ENCODE assay signal across 9 mouse cellular contexts in the genomic region with DNA sequence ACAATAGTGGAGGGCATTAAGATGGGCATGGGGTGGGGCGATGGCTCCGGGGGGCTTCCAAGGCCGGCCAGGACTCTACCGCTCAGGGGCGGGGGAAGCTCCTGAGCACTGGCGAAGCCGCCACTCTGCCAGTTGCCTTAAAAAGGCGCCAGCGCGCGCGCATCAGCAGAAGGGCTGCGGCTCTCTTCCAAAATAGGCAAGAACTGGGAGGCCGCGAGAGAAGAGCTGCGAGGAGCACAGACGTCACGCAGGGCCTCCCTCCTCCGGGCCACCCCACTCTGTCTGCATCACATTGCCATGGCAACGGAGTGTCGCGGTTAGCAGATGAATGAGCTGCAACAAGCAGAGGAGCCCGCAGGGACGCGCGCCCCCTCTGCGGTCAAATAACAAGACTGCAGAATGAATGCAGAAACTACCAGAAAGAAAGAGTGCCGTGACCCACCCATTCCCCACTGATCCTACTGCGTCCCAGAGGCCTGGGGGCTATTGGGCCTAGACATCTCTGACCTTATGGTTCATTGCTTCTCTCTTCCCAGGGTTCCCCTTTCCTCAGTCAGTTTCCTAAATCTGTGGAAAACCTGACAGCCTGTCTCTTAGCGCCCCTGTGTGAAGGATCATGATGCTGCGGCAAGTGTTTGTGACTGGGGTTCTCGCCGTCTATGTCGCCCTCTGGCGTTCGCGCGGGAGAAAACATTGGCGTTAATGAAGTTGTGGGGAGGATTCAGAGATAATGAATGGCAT. TPM values are rescaled to one million over a fixed set of nuclear protein-coding genes. Genes with fewer than 3 reads are reported as not detected.
DNase-seq lines count a peak whose midpoint lies in the region; ATAC-seq lines count a peak whose summit lies in the region.
"Had no signal": no experiment of that assay in that cellular context is flagged by ENCODE, and none has a peak within 500 bp of the region (broad histone marks: within the 10 kb centered on the region; RNA-seq: fewer than 3 reads in every experiment).

No protein-coding gene starts in this region.

- peak; percentile 95 for ATAC-seq in CD4-positive, CD25-positive, alpha-beta regulatory T cell, adult 4 months
- peak; percentile 91 for ATAC-seq in heart, embryonic 16.5 days (replicated peaks; ENCODE audit: extremely low read depth, insufficient read depth, low FRiP score)
- ATAC-seq in liver, embryonic 13.5 days (ENCODE audit: low read depth) = no peak; the same call in 1 of the 2 replicates
- peak; percentile 96 for ATAC-seq in neural tube, embryonic 12.5 days (ENCODE audit: low FRiP score, low read depth)
- peak; percentile 95 for ATAC-seq in stomach, embryonic 16.5 days (ENCODE audit: insufficient read depth, low FRiP score)

- peak overlapping the region; percentile 73 for H3K27ac ChIP-seq in forebrain, embryonic 10.5 days
- no peak overlapping the region for H3K27ac ChIP-seq in heart, embryonic 16.5 days (ENCODE audit: low read length)
- H3K27ac ChIP-seq in liver, embryonic 13.5 days = no peak overlapping the region
- H3K27ac ChIP-seq in neural tube, embryonic 12.5 days = peak overlapping the region; percentile 74
- H3K27ac ChIP-seq in stomach, embryonic 16.5 days (ENCODE audit: low read length) = 0 out of 2 replicates have a peak overlapping the region, but pooled peaks have one; percentile 44

- peak; percentile 96 for DNase-seq in brain, embryonic 18.5 days (ENCODE audit: low read depth, low spot score)
- DNase-seq in forebrain, embryonic 10.5 days (ENCODE audit: extremely low spot score, low spot score) = peak; percentile 88
- DNase-seq in kidney, postnatal 25 days = peak; percentile 69 to 72
- peak; percentile 45 for DNase-seq in liver, embryonic 13.5 days

- H3K4me1 ChIP-seq in forebrain, embryonic 10.5 days = peaks cover 16% of the 10 kb centered on the region
- peaks cover 5% of the 10 kb centered on the region; the same call in 1 of the 2 replicates for H3K4me1 ChIP-seq in heart, embryonic 16.5 days (ENCODE audit: control insufficient read depth, insufficient read depth, low read length)
- H3K4me1 ChIP-seq in liver, embryonic 13.5 days (replicated peaks) = peaks cover 7% of the 10 kb centered on the region; the same call in 1 of the 2 replicates
- H3K4me1 ChIP-seq in neural tube, embryonic 12.5 days = peaks cover 8% of the 10 kb centered on the region
- H3K4me1 ChIP-seq in stomach, embryonic 16.5 days (ENCODE audit: control insufficient read depth, insufficient read depth, low read length) = no peaks in the 10 kb centered on the region

- WGBS in forebrain, embryonic 10.5 days = under 1% methylated on average over 39 of the region's 39 CpGs
- WGBS in heart, embryonic 16.5 days = 1% methylated on average over 39 of the region's 39 CpGs
- 4% methylated on average over 39 of the region's 39 CpGs for WGBS in liver, embryonic 13.5 days (ENCODE audit: insufficient replicate concordance)
- whole genome bisulfite sequencing in neural tube, embryonic 12.5 days = under 1% methylated on average over 39 of the region's 39 CpGs
- 1% methylated on average over 39 of the region's 39 CpGs for WGBS in stomach, embryonic 16.5 days

- H3K9ac ChIP-seq in heart, embryonic 16.5 days (ENCODE audit: low read length) = peak overlapping the region; percentile 38; the same call in 1 of the 2 replicates
- no peak overlapping the region for H3K9ac ChIP-seq in liver, embryonic 13.5 days
- peak overlapping the region; percentile 58; the same call in 1 of the 2 replicates for H3K9ac ChIP-seq in neural tube, embryonic 12.5 days
- H3K9ac ChIP-seq in stomach, embryonic 16.5 days (ENCODE audit: low read length) = no peak overlapping the region

- H3K4me3 ChIP-seq in forebrain, embryonic 10.5 days = peak overlapping the region; percentile 54
- H3K4me3 ChIP-seq in heart, embryonic 16.5 days (ENCODE audit: low read length) = peak overlapping the region; percentile 43
- H3K4me3 ChIP-seq in liver, embryonic 13.5 days (replicated peaks) = no peak overlapping the region
- peak overlapping the region; percentile 32 for H3K4me3 ChIP-seq in neural tube, embryonic 12.5 days
- H3K4me3 ChIP-seq in stomach, embryonic 16.5 days (replicated peaks; ENCODE audit: low read length) = peak overlapping the region; percentile 22
- H3K4me3 ChIP-seq: erythroblast, embryonic 14.5 days had no signal

- no peaks in the 10 kb centered on the region for H3K36me3 ChIP-seq in forebrain, embryonic 10.5 days (replicated peaks)
- no peaks in the 10 kb centered on the region for H3K36me3 ChIP-seq in heart, embryonic 16.5 days (ENCODE audit: control insufficient read depth, insufficient read depth)
- H3K36me3 ChIP-seq in liver, embryonic 13.5 days = no peaks in the 10 kb centered on the region
- no peaks in the 10 kb centered on the region for H3K36me3 ChIP-seq in neural tube, embryonic 12.5 days
- H3K36me3 ChIP-seq in stomach, embryonic 16.5 days (ENCODE audit: control insufficient read depth, insufficient read depth, low read length) = no peaks in the 10 kb centered on the region

- peaks cover 30% of the 10 kb centered on the region for H3K27me3 ChIP-seq in forebrain, embryonic 10.5 days (ENCODE audit: poor library complexity, severe bottlenecking)
- no peaks in the 10 kb centered on the region for H3K27me3 ChIP-seq in heart, embryonic 16.5 days (ENCODE audit: control insufficient read depth, insufficient read depth, low read length)
- H3K27me3 ChIP-seq in liver, embryonic 13.5 days = peaks cover 45% of the 10 kb centered on the region
- peaks cover 12% of the 10 kb centered on the region for H3K27me3 ChIP-seq in neural tube, embryonic 12.5 days (replicated peaks)
- H3K27me3 ChIP-seq in stomach, embryonic 16.5 days (ENCODE audit: control insufficient read depth, insufficient read depth, low read length) = no peaks in the 10 kb centered on the region

- peak overlapping the region; percentile 67 for H3K4me2 ChIP-seq in heart, embryonic 16.5 days (ENCODE audit: low read depth, low read length)
- H3K4me2 ChIP-seq in liver, embryonic 13.5 days = peak overlapping the region; percentile 33
- peak overlapping the region; percentile 77 for H3K4me2 ChIP-seq in neural tube, embryonic 12.5 days (replicated peaks)
- peak overlapping the region; percentile 50 for H3K4me2 ChIP-seq in stomach, embryonic 16.5 days (ENCODE audit: low read depth, low read length)

- peaks cover 6% of the 10 kb centered on the region for H3K9me3 ChIP-seq in forebrain, embryonic 10.5 days
- no peaks in the 10 kb centered on the region; the same call in 1 of the 2 replicates for H3K9me3 ChIP-seq in heart, embryonic 16.5 days (replicated peaks; ENCODE audit: control insufficient read depth, low read length)
- no peaks in the 10 kb centered on the region for H3K9me3 ChIP-seq in liver, embryonic 13.5 days (replicated peaks)
- no peaks in the 10 kb centered on the region for H3K9me3 ChIP-seq in neural tube, embryonic 12.5 days
- no peaks in the 10 kb centered on the region for H3K9me3 ChIP-seq in stomach, embryonic 16.5 days (replicated peaks; ENCODE audit: control insufficient read depth, low read length)

RNA-seq across cellular contexts. Expression of a gene that starts 11.7 kb away (rescaled TPM):
- polyA plus RNA-seq in CD4-positive, CD25-positive, alpha-beta regulatory T cell, adult 4 months (2017; shearing (Covaris generic)) = 1 to 10 TPM in 1 of 2 experiments, under 1 TPM in 1; 0.90 to 2.1 TPM
- not detected in 2 replicates for polyA plus RNA-seq in forebrain, embryonic 10.5 days (2016; fragmentation: Nextera tagmentation; extraction: Ambion mirVana)
- polyA plus RNA-seq in heart, embryonic 16.5 days (2015; fragmentation: Nextera tagmentation; extraction: Ambion mirVana) = 0.09 and 0.10 TPM in 2 replicates
- polyA plus RNA-seq in liver, embryonic 13.5 days (2015; fragmentation: Nextera tagmentation; extraction: Ambion mirVana) = not detected in 2 replicates
- polyA plus RNA-seq in neural tube, embryonic 12.5 days (2016; fragmentation: Nextera tagmentation; extraction: Ambion mirVana) = 0.06 and 0.08 TPM in 2 replicates
- 0.23 and 0.34 TPM in 2 replicates for polyA plus RNA-seq in stomach, embryonic 16.5 days (2015; fragmentation: Nextera tagmentation; extraction: Ambion mirVana)
- polyA plus RNA-seq: erythroblast, embryonic 14.5 days had no signal

RNA-seq across cellular contexts. Expression of a gene that starts 21.8 kb away (rescaled TPM):
- 1 to 10 TPM; 2.4 to 2.5 TPM for polyA plus RNA-seq in CD4-positive, CD25-positive, alpha-beta regulatory T cell, adult 4 months (2017; shearing (Covaris generic))
- polyA plus RNA-seq in forebrain, embryonic 10.5 days (2016; fragmentation: Nextera tagmentation; extraction: Ambion mirVana) = 9.3 and 10.1 TPM in 2 replicates
- polyA plus RNA-seq in heart, embryonic 16.5 days (2015; fragmentation: Nextera tagmentation; extraction: Ambion mirVana) = 12.6 and 13.8 TPM in 2 replicates
- polyA plus RNA-seq in liver, embryonic 13.5 days (2015; fragmentation: Nextera tagmentation; extraction: Ambion mirVana) = 1.7 and 2.3 TPM in 2 replicates
- polyA plus RNA-seq in neural tube, embryonic 12.5 days (2016; fragmentation: Nextera tagmentation; extraction: Ambion mirVana) = 6.1 and 6.2 TPM in 2 replicates
- 3.1 and 3.3 TPM in 2 replicates for polyA plus RNA-seq in stomach, embryonic 16.5 days (2015; fragmentation: Nextera tagmentation; extraction: Ambion mirVana)

RNA-seq across cellular contexts. Expression of a gene that starts 36.8 kb away (rescaled TPM):
- 10 to 100 TPM; 11.9 to 20.5 TPM for polyA plus RNA-seq in CD4-positive, CD25-positive, alpha-beta regulatory T cell, adult 4 months (2017; shearing (Covaris generic))
- 36.2 and 38.4 TPM in 2 replicates for polyA plus RNA-seq in forebrain, embryonic 10.5 days (2016; fragmentation: Nextera tagmentation; extraction: Ambion mirVana)
- polyA plus RNA-seq in heart, embryonic 16.5 days (2015; fragmentation: Nextera tagmentation; extraction: Ambion mirVana) = 43.4 and 43.5 TPM in 2 replicates
- polyA plus RNA-seq in liver, embryonic 13.5 days (2015; fragmentation: Nextera tagmentation; extraction: Ambion mirVana) = 9.3 and 10.9 TPM in 2 replicates
- 48.2 and 50.0 TPM in 2 replicates for polyA plus RNA-seq in neural tube, embryonic 12.5 days (2016; fragmentation: Nextera tagmentation; extraction: Ambion mirVana)
- polyA plus RNA-seq in stomach, embryonic 16.5 days (2015; fragmentation: Nextera tagmentation; extraction: Ambion mirVana) = 41.8 and 44.1 TPM in 2 replicates

RNA-seq across cellular contexts. Expression of a gene that starts 36.9 kb away (rescaled TPM):
- under 1 TPM; 0.35 to 0.80 TPM for polyA plus RNA-seq in CD4-positive, CD25-positive, alpha-beta regulatory T cell, adult 4 months (2017; shearing (Covaris generic))
- 2.8 and 3.6 TPM in 2 replicates for polyA plus RNA-seq in forebrain, embryonic 10.5 days (2016; fragmentation: Nextera tagmentation; extraction: Ambion mirVana)
- polyA plus RNA-seq in heart, embryonic 16.5 days (2015; fragmentation: Nextera tagmentation; extraction: Ambion mirVana) = 2.6 and 2.7 TPM in 2 replicates
- polyA plus RNA-seq in liver, embryonic 13.5 days (2015; fragmentation: Nextera tagmentation; extraction: Ambion mirVana) = 0.70 TPM in 1 of 2 replicates, not detected in the other
- polyA plus RNA-seq in neural tube, embryonic 12.5 days (2016; fragmentation: Nextera tagmentation; extraction: Ambion mirVana) = 2.4 and 3.4 TPM in 2 replicates
- polyA plus RNA-seq in stomach, embryonic 16.5 days (2015; fragmentation: Nextera tagmentation; extraction: Ambion mirVana) = 0.99 and 1.3 TPM in 2 replicates

RNA-seq across cellular contexts. Expression of a gene that starts 39.3 kb away (rescaled TPM):
- 100 to 1,000 TPM in 1 of 2 experiments, 10 to 100 TPM in 1; 85.7 to 136 TPM for polyA plus RNA-seq in CD4-positive, CD25-positive, alpha-beta regulatory T cell, adult 4 months (2017; shearing (Covaris generic))
- polyA plus RNA-seq in forebrain, embryonic 10.5 days (2016; fragmentation: Nextera tagmentation; extraction: Ambion mirVana) = 83.0 and 84.2 TPM in 2 replicates
- polyA plus RNA-seq in heart, embryonic 16.5 days (2015; fragmentation: Nextera tagmentation; extraction: Ambion mirVana) = 29.7 and 29.9 TPM in 2 replicates
- 34.8 and 35.1 TPM in 2 replicates for polyA plus RNA-seq in liver, embryonic 13.5 days (2015; fragmentation: Nextera tagmentation; extraction: Ambion mirVana)
- 58.7 TPM in 2 replicates for polyA plus RNA-seq in neural tube, embryonic 12.5 days (2016; fragmentation: Nextera tagmentation; extraction: Ambion mirVana)
- polyA plus RNA-seq in stomach, embryonic 16.5 days (2015; fragmentation: Nextera tagmentation; extraction: Ambion mirVana) = 39.8 and 43.9 TPM in 2 replicates

Comparison
In these comparisons a context has a peak if more than half of its experiments do, and no peak if none do; other contexts are left out.
1. DNase-seq: peak in every context shown above with its lines; median percentile 96 in brain, embryonic 18.5 days; 88 in forebrain, embryonic 10.5 days; 70 in kidney, postnatal 25 days; 45 in liver, embryonic 13.5 days.
2. H3K27ac ChIP-seq: peak in forebrain, embryonic 10.5 days (single experiment), neural tube, embryonic 12.5 days (single experiment) and stomach, embryonic 16.5 days (single experiment); none in heart, embryonic 16.5 days (single experiment) and liver, embryonic 13.5 days (single experiment).
3. H3K9ac ChIP-seq: peak in heart, embryonic 16.5 days (single experiment) and neural tube, embryonic 12.5 days (single experiment); none in liver, embryonic 13.5 days (single experiment) and stomach, embryonic 16.5 days (single experiment).
4. Peak in every context shown above with its lines, with median percentiles within 50 percentile points of each other: H3K4me2 ChIP-seq.